Mouse (Mus musculus) embryonic stem cell, embryonic (primary cell): Measurements from ENCODE around the gene Acin1.

Experiments
- CTCF ChIA-PET, 4 experiments: fragments of 300-600 bp in 2 of 4; fragments of 350-600 bp in 2 of 4; sonication (Branson Sonifier 250); formaldehyde crosslinking; loops; one replicate each; lab custom pipeline; 2022; ENCODE audit warnings: inconsistent platforms in 2 of 4; lab: Charles Lee
- POLR2A ChIA-PET, 4 experiments: fragments of 300-600 bp in 2 of 4; fragments of 350-600 bp in 2 of 4; sonication (Branson Sonifier 250); formaldehyde crosslinking; loops; one replicate each; lab custom pipeline; 2022; ENCODE audit warnings: antibody characterized with exemption in 4 of 4, inconsistent platforms in 1 of 4; lab: Charles Lee

The Acin1 gene

GRCm38 (mm10) chr14:54709054-54709453 lies 22.3 kb upstream of the Acin1 start:
- POLR2A ChIA-PET: no interaction called here

DNA sequence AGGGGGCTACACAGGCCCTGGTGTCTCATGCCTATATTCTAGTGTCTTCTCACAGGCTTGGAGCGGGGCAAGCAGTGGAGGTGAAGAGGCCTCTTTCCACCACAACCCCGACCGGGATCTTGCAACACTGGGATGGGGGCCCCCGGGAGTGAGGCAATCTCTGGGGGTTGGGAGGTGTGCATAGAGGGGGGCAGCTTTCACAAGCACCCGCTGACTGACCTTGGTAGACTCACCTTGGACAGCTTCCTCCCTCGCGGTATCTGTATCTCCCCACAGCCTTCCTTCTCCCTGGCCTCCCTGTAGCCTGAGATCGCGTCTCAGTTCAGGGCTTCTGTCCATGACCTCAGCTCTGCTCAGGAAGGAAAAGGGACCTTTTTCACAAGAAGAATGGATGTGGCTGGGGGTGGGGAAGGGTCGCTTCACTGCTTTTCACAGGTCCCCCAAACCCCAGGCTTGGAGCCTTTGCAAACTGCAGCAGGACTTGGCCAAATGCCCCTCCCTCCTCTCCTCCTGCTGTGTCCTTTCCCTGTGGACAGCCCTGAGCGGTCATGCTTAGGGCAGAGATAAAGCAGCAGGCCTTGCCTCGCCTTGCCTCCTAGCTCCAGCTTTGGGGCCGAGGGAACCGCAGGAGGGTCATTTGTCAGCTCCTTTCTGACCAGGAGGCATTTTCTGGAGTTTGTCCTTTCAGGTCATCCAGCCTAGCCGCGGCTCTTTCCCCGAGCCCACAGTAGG lies 20.0 kb upstream of the Acin1 start:
- ChIA-PET CTCF (interaction anchor here (0.5 to 2.2 kb wide), 8 partner anchors 7 to 179 kb away, joined by 3 to 10 read pairs (median 4); partner anchors contain the start of gene Acin1 (in 1 of the 4)), POLR2A (interaction anchor here in 3 of 4 experiments (0.6 to 1.0 kb wide), 6 partner anchors 8 to 308 kb away, joined by 3 to 4 read pairs (median 3); partner anchors contain the start of genes 1700123O20Rik (in 2 of the 3) and Ngdn (in 1 of the 3))

More at GRCm38 (mm10) chr14:54709054-54709453, 22.3 kb upstream of the Acin1 start:
- CTCF ChIA-PET: interaction anchor here in 1 of 4 experiments (0.7 kb wide), 1 partner anchor 756 kb away, joined by 3 read pairs; no protein-coding TSS in a partner anchor

GRCm38 (mm10) chr14:54705844-54706243 lies 19.1 kb upstream of the Acin1 start:
- POLR2A ChIA-PET: interaction anchor here (0.6 to 1.8 kb wide), 9 partner anchors 9 to 309 kb away, joined by 3 to 6 read pairs (median 4); partner anchors contain the start of genes 1700123O20Rik (in 4 of the 4), Acin1 (in 2 of the 4) and Ngdn (in 1 of the 4)
- CTCF ChIA-PET: interaction anchor here in 3 of 4 experiments (0.6 to 2.2 kb wide), 14 partner anchors 8 to 138 kb away, joined by 3 to 10 read pairs (median 4); partner anchors contain the start of gene Acin1 (in 1 of the 3)

DNA sequence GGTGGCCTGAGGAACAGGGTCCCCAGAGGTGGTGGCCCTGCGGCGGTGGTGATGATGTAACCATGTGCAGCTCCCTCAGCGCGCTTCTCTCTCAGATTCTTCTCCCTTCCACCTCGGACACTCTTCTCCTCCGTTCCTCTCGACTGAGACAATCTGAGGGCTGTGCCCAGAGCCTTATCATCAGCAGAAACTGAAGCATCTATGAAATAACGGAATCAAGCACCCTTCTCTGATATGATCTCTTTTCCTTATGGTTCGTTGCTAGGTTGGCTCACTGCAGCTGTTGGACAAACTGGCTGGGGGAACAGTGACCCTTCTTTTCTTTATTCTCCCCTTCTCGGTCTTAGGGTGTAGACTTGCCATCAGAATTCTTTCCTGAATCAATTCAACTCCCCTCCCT lies 16.5 kb upstream of the Acin1 start:
- POLR2A ChIA-PET: interaction anchor here in 2 of 4 experiments (1.0 to 2.3 kb wide), 2 partner anchors 9 to 220 kb away, joined by 3 to 7 read pairs; partner anchors contain the start of gene Cebpe (in 1 of the 2)
- CTCF ChIA-PET: interaction anchor here in 3 of 4 experiments (0.5 to 3.8 kb wide), 4 partner anchors 44 to 140 kb away, joined by 3 to 17 read pairs (median 8); no protein-coding TSS in a partner anchor

- POLR2A ChIA-PET: interaction anchor here in 2 of 4 experiments (0.6 to 4.3 kb wide), 3 partner anchors 15 to 1003 kb away, joined by 3 to 18 read pairs (median 4); partner anchors contain the start of genes 1700123O20Rik (in 1 of the 2) and Acin1 (in 1 of the 2)
- CTCF ChIA-PET: interaction anchor here in 3 of 4 experiments (0.5 to 3.8 kb wide), 11 partner anchors 9 to 284 kb away, joined by 3 to 17 read pairs (median 3); partner anchors contain the start of genes Haus4 (in 1 of the 3) and Slc7a7 (in 1 of the 3)
Observed at GRCm38 (mm10) chr14:54701298-54701697, 14.6 kb upstream of the Acin1 start.

- ChIA-PET CTCF (interaction anchor here in 2 of 4 experiments (0.8 to 2.2 kb wide), 5 partner anchors 30 to 100 kb away, joined by 3 to 7 read pairs (median 4); no protein-coding TSS in a partner anchor), POLR2A (interaction anchor here in 3 of 4 experiments (0.5 to 4.3 kb wide), 10 partner anchors 10 to 392 kb away, joined by 3 to 18 read pairs (median 3); partner anchors contain the start of genes 1700123O20Rik (in 3 of the 3), Acin1 (in 2 of the 3) and Haus4 (in 1 of the 3))
Observed at GRCm38 (mm10) chr14:54699586-54699985, 12.9 kb upstream of the Acin1 start.

- CTCF ChIA-PET: interaction anchor here in 2 of 4 experiments (0.6 to 2.2 kb wide), 5 partner anchors 48 to 658 kb away, joined by 3 to 7 read pairs (median 4); no protein-coding TSS in a partner anchor
- POLR2A ChIA-PET: interaction anchor here in 2 of 4 experiments (1.0 to 4.3 kb wide), 3 partner anchors 12 to 144 kb away, joined by 3 to 18 read pairs (median 7); partner anchors contain the start of genes 1700123O20Rik (in 2 of the 2), Acin1 (in 2 of the 2) and Haus4 (in 1 of the 2)
Observed at GRCm38 (mm10) chr14:54698733-54699132, 12.0 kb upstream of the Acin1 start, which contains the start of gene Gm29776. Gm29776 (minus strand) TSS chr14:54698833.

GRCm38 (mm10) chr14:54696752-54697151 lies 10.0 kb upstream of the Acin1 start:
- CTCF ChIA-PET: interaction anchor here in 1 of 4 experiments (0.6 to 1.0 kb wide), 2 partner anchors 11 to 17 kb away, joined by 4 read pairs; partner anchors contain the start of genes 1700123O20Rik and Acin1
- POLR2A ChIA-PET: interaction anchor here in 3 of 4 experiments (1.1 to 3.5 kb wide), 5 partner anchors 10 to 79 kb away, joined by 3 to 15 read pairs (median 4); partner anchors contain the start of genes 1700123O20Rik (in 3 of the 3), Acin1 (in 3 of the 3) and Psmb5 (in 1 of the 3)

DNA sequence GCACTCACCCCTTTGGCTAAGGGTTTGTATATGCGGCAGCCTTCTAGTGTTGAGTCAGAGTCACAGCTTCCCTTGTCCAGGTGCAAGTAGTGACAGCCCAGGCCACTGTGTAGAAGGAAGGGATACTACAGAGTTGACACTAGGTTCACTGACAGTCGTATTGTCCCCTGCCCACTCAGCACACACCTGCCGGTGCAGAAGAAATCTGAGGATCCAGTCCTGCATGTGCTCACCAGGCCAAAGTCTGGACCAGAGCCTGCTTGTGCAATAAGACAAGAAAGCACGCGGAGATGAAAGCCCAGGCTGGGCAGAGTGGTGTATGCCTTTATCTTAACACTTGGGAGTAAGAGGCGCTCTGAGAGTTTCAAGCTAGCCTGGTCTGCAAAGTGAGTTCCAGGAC lies 8.3 kb upstream of the Acin1 start:
- ChIA-PET POLR2A (interaction anchor here in 3 of 4 experiments (0.6 to 3.5 kb wide), 6 partner anchors 9 to 216 kb away, joined by 3 to 15 read pairs (median 5); partner anchors contain the start of genes 1700123O20Rik (in 2 of the 3) and Acin1 (in 2 of the 3)), CTCF (interaction anchor here in 3 of 4 experiments (0.6 to 2.6 kb wide), 7 partner anchors 9 to 171 kb away, joined by 3 to 11 read pairs (median 5); partner anchors contain the start of genes 1700123O20Rik (in 1 of the 3), Acin1 (in 1 of the 3) and Cdh24 (in 1 of the 3))

- ChIA-PET CTCF (interaction anchor here in 3 of 4 experiments (0.5 to 2.1 kb wide), 8 partner anchors 18 to 163 kb away, joined by 3 to 28 read pairs (median 4); partner anchors contain the start of gene Cdh24 (in 1 of the 3)), POLR2A (interaction anchor here in 3 of 4 experiments (0.6 to 2.4 kb wide), 46 partner anchors 8 to 464 kb away, joined by 3 to 18 read pairs (median 7); partner anchors contain the start of genes Cdh24 (in 2 of the 3), Cebpe (in 2 of the 3), Gm29776 (in 2 of the 3) and Psmb5 (in 2 of the 3))
Observed at GRCm38 (mm10) chr14:54687251-54687650, 520 bp upstream of the Acin1 start.

DNA sequence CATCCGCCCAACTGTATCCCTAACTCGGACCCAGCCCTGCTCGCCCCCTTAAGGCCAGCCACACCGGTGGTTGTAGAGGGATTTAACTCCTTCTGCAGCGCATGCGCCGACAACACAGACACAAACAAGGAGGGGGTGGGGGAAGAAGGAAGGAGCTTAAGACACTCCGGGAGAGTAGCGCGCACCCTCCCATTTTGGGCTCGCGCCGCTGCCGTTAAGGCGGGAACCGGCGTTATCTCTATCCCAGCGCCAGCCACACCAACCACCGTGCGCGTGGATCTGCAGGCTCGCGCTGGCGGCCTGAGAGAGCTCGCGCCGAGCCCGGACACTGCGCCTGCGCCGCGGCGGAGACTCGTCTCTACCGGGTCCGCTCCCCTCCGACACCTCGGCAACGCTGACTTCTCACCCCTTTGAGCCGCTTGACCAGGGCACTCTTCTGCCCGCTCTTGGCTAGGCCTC lies 639 bp downstream of the Acin1 start, which contains the start of gene 1700123O20Rik:
Gene 1700123O20Rik (plus strand): TSS at position 154 of the 459 bp plus-strand sequence.
- ChIA-PET POLR2A (interaction anchor here (0.6 to 2.4 kb wide), 99 partner anchors 9 to 447 kb away, joined by 3 to 18 read pairs (median 4); partner anchors contain the start of genes Psmb5 (in 3 of the 4), 4931414P19Rik (in 2 of the 4), Cdh24 (in 2 of the 4) and Efs (in 2 of the 4)), CTCF (interaction anchor here (0.5 to 2.1 kb wide), 32 partner anchors 9 to 273 kb away, joined by 3 to 28 read pairs (median 4); partner anchors contain the start of genes Cdh24 (in 2 of the 4), 4931414P19Rik (in 1 of the 4), Gm17606 (in 1 of the 4) and Slc7a7 (in 1 of the 4))

- CTCF ChIA-PET: interaction anchor here in 3 of 4 experiments (0.5 to 2.1 kb wide), 15 partner anchors 11 to 144 kb away, joined by 3 to 28 read pairs (median 4); partner anchors contain the start of genes Cdh24 (in 2 of the 3), 4931414P19Rik (in 1 of the 3) and Gm17606 (in 1 of the 3)
- POLR2A ChIA-PET: interaction anchor here (0.6 to 2.4 kb wide), 63 partner anchors 9 to 432 kb away, joined by 3 to 18 read pairs (median 5); partner anchors contain the start of genes Gm29776 (in 2 of the 4), Haus4 (in 2 of the 4), Psmb5 (in 2 of the 4) and 4931414P19Rik (in 1 of the 4)
Observed at GRCm38 (mm10) chr14:54685471-54685870, 1.3 kb downstream of the Acin1 start.

DNA sequence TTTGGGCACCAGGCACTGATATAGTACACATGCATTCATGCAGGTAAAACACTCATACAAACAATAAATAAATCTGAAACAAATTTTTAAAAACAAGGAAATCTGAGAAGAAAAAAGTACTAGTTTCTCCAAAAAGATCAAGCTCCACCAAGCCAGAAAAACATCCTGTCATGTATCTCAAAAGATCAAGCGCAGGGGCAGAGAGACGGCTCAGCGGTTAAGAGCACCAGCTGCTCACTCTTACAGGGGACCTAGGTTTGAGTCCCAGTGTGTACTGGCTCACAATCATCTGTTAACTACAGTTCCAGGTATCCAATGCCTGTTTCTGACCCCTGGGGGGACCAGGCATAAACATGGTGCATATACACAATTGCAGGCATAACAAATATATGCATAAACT lies 4.3 kb downstream of the Acin1 start:
- ChIA-PET POLR2A (interaction anchor here in 1 of 4 experiments (1.0 to 2.9 kb wide), 5 partner anchors 8 to 27 kb away, joined by 3 to 10 read pairs (median 5); no protein-coding TSS in a partner anchor), CTCF (interaction anchor here in 2 of 4 experiments (0.5 to 3.0 kb wide), 5 partner anchors 23 to 176 kb away, joined by 3 to 10 read pairs (median 3); no protein-coding TSS in a partner anchor)

GRCm38 (mm10) chr14:54678657-54679304 lies 8.0 kb downstream of the Acin1 start:
- POLR2A ChIA-PET: interaction anchor here in 3 of 4 experiments (0.6 to 2.6 kb wide), 15 partner anchors 9 to 187 kb away, joined by 3 to 15 read pairs (median 3); partner anchors contain the start of gene Prmt5 (in 1 of the 3)
- CTCF ChIA-PET: interaction anchor here (0.5 to 2.6 kb wide), 10 partner anchors 9 to 187 kb away, joined by 3 to 14 read pairs (median 4); no protein-coding TSS in a partner anchor

- ChIA-PET CTCF (interaction anchor here in 2 of 4 experiments (0.7 to 1.0 kb wide), 2 partner anchors 17 to 22 kb away, joined by 3 to 5 read pairs; no protein-coding TSS in a partner anchor), POLR2A (interaction anchor here (0.6 to 3.2 kb wide), 7 partner anchors 10 to 257 kb away, joined by 3 to 17 read pairs (median 4); partner anchors contain the start of genes 1700123O20Rik (in 3 of the 4) and Acin1 (in 3 of the 4))
Observed at GRCm38 (mm10) chr14:54676290-54676689, 10.4 kb downstream of the Acin1 start.
